Mouse (Mus musculus) liver, adult 2 months (tissue): ENCODE data around the gene Slc12a8. TPM values are rescaled to one million over a fixed set of nuclear protein-coding genes. Genes with fewer than 3 reads are reported as not detected.

Source experiments
- DNase-seq: peaks from one replicate; pipeline ENCODE4 v3.0.0-alpha.2; 2011; ENCODE audit warnings: low read depth, low spot score; ENCODE audit errors: extremely low read depth
- H3K27ac ChIP-seq: fragments of 200-500 bp; replicated peaks from 2 replicates; pipeline ENCODE4 v1.5.1; 2012; ENCODE audit warnings: low read depth, mild to moderate bottlenecking, control low read depth, inconsistent platforms, low read length; ENCODE audit not compliant: insufficient read depth
- H3K27me3 ChIP-seq: fragments of 200-500 bp; 2 replicates; pipeline ENCODE4 v1.6.1; 2012; ENCODE audit warnings: mild to moderate bottlenecking, moderate library complexity, low read length, inconsistent platforms; ENCODE audit not compliant: control insufficient read depth, insufficient read depth
- H3K36me3 ChIP-seq: fragments of 200-500 bp; 2 replicates; pipeline ENCODE4 v1.6.1; 2012; ENCODE audit warnings: low read length, inconsistent platforms; ENCODE audit not compliant: control insufficient read depth, insufficient read depth
- H3K4me1 ChIP-seq: fragments of 200-500 bp; 2 replicates; pipeline ENCODE4 v1.6.1; 2011; ENCODE audit warnings: low read length; ENCODE audit not compliant: control insufficient read depth, insufficient read depth
- H3K4me3 ChIP-seq: fragments of 200-500 bp; 2 replicates; pipeline ENCODE4 v1.5.1; 2011; ENCODE audit warnings: low read depth, mild to moderate bottlenecking, control low read depth, low read length, moderate library complexity; ENCODE audit not compliant: insufficient read depth
- H3K79me2 ChIP-seq: fragments of 200-500 bp; 2 replicates; pipeline ENCODE4 v1.6.1; 2012; ENCODE audit warnings: inconsistent platforms, mild to moderate bottlenecking, low read length, moderate library complexity; ENCODE audit not compliant: control insufficient read depth, insufficient read depth
- H3K9ac ChIP-seq: fragments of 200-500 bp; 2 replicates; pipeline ENCODE4 v1.6.1; 2012; ENCODE audit warnings: low read depth, mild to moderate bottlenecking, control low read depth, inconsistent platforms, low read length
- CTCF ChIP-seq: fragments of 200-500 bp; IDR thresholded peaks from 2 replicates; pipeline ENCODE4 v1.5.1; 2011; ENCODE audit warnings: low read depth, low read length, control low read depth
- POLR2A ChIP-seq: fragments of 200-500 bp; IDR thresholded peaks from 2 replicates; pipeline ENCODE4 v1.6.1; 2011; ENCODE audit warnings: low read length, control low read depth; ENCODE audit not compliant: insufficient read depth; ENCODE audit errors: extremely low read depth
- WGBS: fragments of 180-500 bp; shearing (Covaris S2); methylation state at CpG from one replicate; pipeline ENCODE4 v1.1.7; 2018; 5-methylcytosine and 5-hydroxymethylcytosine counted together
- polyA plus RNA-seq: library from polyadenylated mRNA; depleted of rRNA; stranded (reverse); fragments of >200 nt; gene quantifications from 2 replicates; pipeline ENCODE4 v1.2.3, GENCODE M21; 2012
- total RNA-seq: library from RNA; depleted of rRNA; stranded (reverse); fragments of >200 nt; gene quantifications from 2 replicates; pipeline ENCODE4 v1.2.3, GENCODE M21; 2014

Gene Slc12a8
- total and polyA plus RNA-seq, 2 experiments, result 0.09 to 0.32 TPM

DNA sequence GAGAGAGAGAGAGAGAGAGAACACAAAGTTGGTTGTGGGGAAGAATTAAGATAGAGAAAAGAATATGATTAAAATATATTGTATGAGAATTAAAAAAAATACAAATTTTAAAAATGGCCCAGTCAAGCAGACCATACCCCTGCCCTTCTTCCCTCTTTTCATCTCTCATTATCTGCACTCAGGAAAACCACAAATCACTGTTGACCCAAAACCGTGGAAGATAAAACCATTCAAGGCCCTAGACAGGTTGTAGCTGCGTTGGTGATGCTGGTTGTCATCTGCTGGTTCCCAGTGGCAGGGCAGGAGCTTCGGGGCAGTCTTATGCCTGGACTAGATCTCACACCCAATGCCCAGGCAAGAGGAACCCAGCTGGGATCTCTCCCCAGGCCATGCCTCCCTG, 66.2 kb downstream of the Slc12a8 start:
- H3K27me3 ChIP-seq, result no peaks in the 10 kb centered on the region
- H3K4me3 ChIP-seq, result no peak overlapping the region
- no peaks in the 10 kb centered on the region for H3K79me2 ChIP-seq
- no peak overlapping the region for H3K9ac ChIP-seq
- no peaks in the 10 kb centered on the region for H3K36me3 ChIP-seq
- WGBS, result 70% methylated on average over 3 of the region's 3 CpGs
- no peak for DNase-seq
- peak overlapping the region; percentile 85 for H3K27ac ChIP-seq
- H3K4me1 ChIP-seq, result peaks cover 13% of the 10 kb centered on the region
- TF ChIP-seq POLR2A (no peak), CTCF (no peak)

DNA sequence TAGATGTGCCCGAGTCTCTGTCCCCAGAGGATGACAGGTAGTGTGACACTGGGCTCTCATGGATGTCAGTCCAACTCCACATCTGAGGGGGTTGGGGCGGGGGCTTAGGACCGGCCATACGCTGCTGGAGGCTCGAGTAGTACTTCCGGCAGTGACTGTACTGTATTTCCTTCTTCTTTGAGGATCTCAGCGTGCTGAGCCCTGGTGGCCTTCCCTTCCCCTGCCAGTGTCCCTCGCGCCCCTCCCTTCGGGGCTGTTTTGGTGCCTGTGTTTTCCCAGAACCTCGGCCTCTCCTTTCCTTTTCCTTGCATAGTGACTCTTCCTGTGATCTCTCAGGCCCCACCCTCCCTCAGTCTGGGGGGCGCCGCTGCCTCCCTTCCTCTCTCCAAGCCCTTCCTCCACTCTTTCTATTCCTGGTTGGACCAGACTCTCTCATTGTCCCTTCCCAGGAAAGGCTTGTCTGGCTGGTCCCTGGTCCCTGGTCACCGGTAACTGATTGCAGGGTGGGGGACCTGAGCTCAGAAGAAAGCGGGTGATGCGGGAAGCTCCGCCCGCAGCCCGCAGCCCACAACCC, 66.8 kb downstream of the Slc12a8 start:
- Histone ChIP-seq H3K27ac (peak overlapping the region; percentile 85), H3K4me3 (no peak overlapping the region)
- WGBS, result 38% methylated on average over 19 of the region's 19 CpGs

DNA sequence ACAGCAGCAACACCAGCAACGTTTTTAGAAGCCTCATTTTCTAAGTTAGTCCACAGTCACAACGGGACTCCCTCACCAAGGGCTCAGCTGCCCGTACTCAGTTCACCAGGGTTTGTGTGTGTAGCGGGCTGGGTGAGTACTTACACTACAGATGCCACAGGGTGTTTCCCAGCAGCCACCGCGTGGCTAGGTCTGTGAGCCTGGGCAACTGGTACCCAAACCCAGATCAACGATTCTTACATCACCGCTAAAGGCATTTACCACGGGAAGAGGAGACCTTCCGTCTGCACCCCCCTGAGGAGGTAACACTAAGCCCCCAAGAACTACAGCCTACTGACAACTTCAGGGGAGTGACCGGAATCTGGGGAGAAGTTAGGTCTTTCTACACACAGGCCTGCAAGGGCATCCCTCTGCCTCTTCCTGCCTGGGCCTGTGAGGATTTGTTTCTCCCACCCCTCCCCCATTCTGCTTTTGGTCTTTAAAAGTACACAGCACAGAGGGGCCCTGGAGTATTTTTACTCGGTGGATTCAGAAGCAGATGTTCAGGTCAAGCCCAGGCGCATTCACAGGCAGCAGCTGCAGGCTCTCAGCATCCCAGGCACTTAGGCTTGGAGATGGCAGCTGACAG, 67.4 kb downstream of the Slc12a8 start:
- peak overlapping the region; percentile 9; the same call in 1 of the 2 replicates for H3K9ac ChIP-seq
- H3K36me3 ChIP-seq, result no peaks in the 10 kb centered on the region
- peaks cover 11% of the 10 kb centered on the region for H3K4me1 ChIP-seq
- peak overlapping the region; percentile 73 for H3K27ac ChIP-seq
- no peak for DNase-seq
- H3K4me3 ChIP-seq, result no peak overlapping the region
- TF ChIP-seq CTCF (no peak), POLR2A (no peak)
- no peaks in the 10 kb centered on the region for H3K79me2 ChIP-seq
- WGBS, result 41% methylated on average over 13 of the region's 13 CpGs
- no peaks in the 10 kb centered on the region for H3K27me3 ChIP-seq

More for the DNA sequence above, 66.8 kb downstream of the Slc12a8 start:
- H3K27me3 ChIP-seq, result no peaks in the 10 kb centered on the region
- H3K4me1 ChIP-seq, result peaks cover 12% of the 10 kb centered on the region
- no peaks in the 10 kb centered on the region for H3K79me2 ChIP-seq
- DNase-seq, result no peak
- no peak overlapping the region; the same call in 1 of the 2 replicates for H3K9ac ChIP-seq
- no peaks in the 10 kb centered on the region for H3K36me3 ChIP-seq
- TF ChIP-seq CTCF (no peak), POLR2A (no peak)

DNA sequence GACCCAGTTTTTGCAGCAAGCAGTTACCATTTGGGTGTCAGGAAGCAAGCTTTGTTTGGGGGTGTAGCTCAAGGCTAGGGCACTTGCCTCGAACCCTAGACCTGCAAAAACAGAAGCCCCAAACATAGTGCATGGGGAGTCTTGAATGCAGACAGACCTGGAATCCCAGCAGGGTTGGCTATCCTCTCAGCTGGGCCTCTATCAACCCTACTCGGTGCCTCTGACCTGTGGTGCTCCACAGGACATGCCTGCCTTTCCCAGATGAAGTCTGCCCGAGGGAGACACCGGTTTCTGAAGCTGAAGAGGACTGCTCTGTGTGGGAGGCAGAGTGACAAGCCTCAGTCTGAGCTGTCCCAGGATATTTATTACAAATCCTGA, 67.9 kb downstream of the Slc12a8 start:
- Histone ChIP-seq H3K36me3 (no peaks in the 10 kb centered on the region), H3K79me2 (no peaks in the 10 kb centered on the region), H3K4me1 (peaks cover 11% of the 10 kb centered on the region), H3K4me3 (no peak overlapping the region), H3K27me3 (no peaks in the 10 kb centered on the region), H3K27ac (peak overlapping the region; percentile 73), H3K9ac (no peak overlapping the region)
- 62% methylated on average over 4 of the region's 4 CpGs for WGBS
- TF ChIP-seq CTCF (no peak), POLR2A (no peak)
- no peak for DNase-seq

DNA sequence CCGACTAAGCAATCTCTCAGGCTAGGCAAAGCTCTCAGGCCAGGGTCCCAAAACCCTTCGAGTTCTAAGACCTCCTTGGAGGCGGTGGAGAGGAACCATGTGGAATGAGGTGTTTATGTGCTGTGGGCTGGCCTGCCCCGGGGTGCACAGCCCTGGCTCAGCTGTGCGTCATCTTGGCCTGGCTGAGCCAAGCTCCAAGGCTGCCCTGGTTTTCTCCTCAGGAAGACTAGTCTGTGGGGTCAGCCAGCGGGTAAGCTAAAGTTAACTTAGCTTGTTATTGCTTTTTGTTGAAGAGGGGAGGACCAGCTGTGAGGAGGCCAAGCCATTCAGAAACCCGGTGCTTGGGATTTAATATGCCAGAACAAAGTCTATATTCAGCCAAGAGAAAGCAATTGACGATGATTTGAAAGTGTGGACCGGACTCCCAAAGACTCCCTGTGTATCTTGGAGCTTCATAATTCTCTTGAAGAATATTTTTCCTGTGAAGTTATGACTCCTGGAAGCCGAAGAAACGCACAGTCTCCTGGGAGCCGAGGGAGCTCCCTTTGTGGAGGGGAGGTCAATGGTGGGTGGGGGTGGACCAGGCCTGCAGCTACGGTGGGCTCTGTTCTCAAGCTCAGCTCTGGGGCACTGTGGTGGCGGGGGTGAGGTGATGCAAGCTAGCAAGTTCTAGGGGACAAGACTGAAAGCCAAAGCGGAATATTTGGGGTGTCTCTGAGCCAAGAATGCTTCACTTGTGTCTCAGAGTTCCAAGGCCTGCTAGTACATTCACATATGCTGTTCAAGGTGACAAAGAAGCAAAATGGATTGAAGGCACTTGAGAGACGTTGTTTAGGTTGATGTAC, 70.4 kb downstream of the Slc12a8 start:
- Histone ChIP-seq H3K79me2 (no peaks in the 10 kb centered on the region), H3K27me3 (no peaks in the 10 kb centered on the region), H3K4me1 (peaks cover 11% of the 10 kb centered on the region), H3K27ac (no peak overlapping the region), H3K4me3 (no peak overlapping the region), H3K36me3 (no peaks in the 10 kb centered on the region), H3K9ac (no peak overlapping the region)
- TF ChIP-seq POLR2A (no peak), CTCF (no peak)
- DNase-seq, result no peak
- WGBS, result 93% methylated on average over 16 of the region's 16 CpGs
